Mouse (Mus musculus): Measurements from ENCODE around the gene Ift80. TPM values are rescaled to one million over a fixed set of nuclear protein-coding genes. Genes with fewer than 3 reads are reported as not detected.

Gene Ift80
- total RNA-seq, 2 experiments from 2014 or later, result 3.4 to 4.8 TPM

DNA sequence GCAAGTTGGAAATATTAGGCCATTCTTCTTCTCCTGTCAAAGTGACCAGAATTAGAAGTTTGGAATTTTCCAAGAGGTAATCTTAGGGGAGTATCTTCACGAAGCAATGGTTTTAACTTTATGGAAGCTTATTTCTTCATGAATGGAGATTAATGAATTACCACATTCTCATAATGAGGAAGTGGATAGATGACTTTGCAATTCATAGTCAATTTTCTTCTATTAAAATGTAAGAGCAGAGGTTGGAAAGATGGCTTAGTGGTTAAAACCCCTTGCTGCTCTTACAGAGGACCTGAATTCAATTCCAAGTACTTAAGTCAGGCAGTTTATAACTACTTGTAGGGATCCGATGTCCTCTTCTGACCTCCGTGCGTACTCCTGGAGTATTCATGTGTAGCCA lies 160.3 kb downstream of the Ift80 start:
- intact Hi-C loops (cut with DNase I; ENCODE audit: low total_unique reads), result no loop called here
- no peak for DNase-seq

Small RNAs within 50 kb of the gene (microRNA-seq; reads per million reads assigned to microRNA genes)
- gene Mir15b (978 to 1,300 reads per million in 2 experiments), gene Mir16-2 (224 to 226 reads per million in 2 experiments)

Other genes with a start within 250 kb of the Ift80 start
- under 1 TPM; 0.13 to 0.55 TPM for gene 1110032F04Rik, start 135.0 kb downstream of the Ift80 start, total RNA-seq (2021)
- gene Smc4, start 168 bp upstream of the Ift80 start, total RNA-seq (2021), result 10 to 100 TPM; 15.2 to 17.1 TPM
- 1 to 10 TPM; 3.8 to 3.9 TPM for gene Trim59, start 40.2 kb upstream of the Ift80 start, total RNA-seq (2021)
- 10 to 100 TPM; 57.8 to 69.8 TPM for gene Kpna4, start 122.5 kb upstream of the Ift80 start, total RNA-seq (2021)
- not detected for gene Arl14, start 217.8 kb upstream of the Ift80 start, total RNA-seq (2021)

Data from gastrocnemius, postnatal 14 days (tissue).